Mouse (Mus musculus): Measurements from ENCODE around the gene Ireb2. TPM values are rescaled to one million over a fixed set of nuclear protein-coding genes. Genes with fewer than 3 reads are reported as not detected.

Ireb2 gene
- total and polyA plus RNA-seq, 2 experiments from 2014 or later, result 18.5 to 38.5 TPM

- DNase-seq (ENCODE audit: low spot score) (no peak), ATAC-seq (ENCODE audit: low FRiP score) (no peak)
- no peak overlapping the region for H3K27ac ChIP-seq (ENCODE audit: low read depth, low read length)
- no peaks in the 10 kb centered on the region for H3K27me3 ChIP-seq (ENCODE audit: insufficient read depth, low read length)
- TF ChIP-seq CTCF (IDR thresholded peaks at IDR 0.05), result no peak
- no peak overlapping the region for H3K9ac ChIP-seq (replicated peaks; ENCODE audit: low read length, poor library complexity, severe bottlenecking)
- H3K9me3 ChIP-seq (ENCODE audit: low read length), result no peaks in the 10 kb centered on the region
- 90% methylated on average over 1 of the region's 1 CpGs for WGBS
- no peak overlapping the region for H3K4me2 ChIP-seq (ENCODE audit: low read depth, low read length, poor library complexity, severe bottlenecking)
- H3K36me3 ChIP-seq (ENCODE audit: insufficient read depth, low read length), result no peaks in the 10 kb centered on the region
- no peak overlapping the region for H3K4me3 ChIP-seq (ENCODE audit: low read depth, low read length)
- no peaks in the 10 kb centered on the region for H3K4me1 ChIP-seq (ENCODE audit: insufficient read depth, low read length)
Measured at GRCm38 (mm10) chr9:54930741-54931140, 67.2 kb downstream of the Ireb2 start.

GRCm38 (mm10) chr9:54931765-54932164 is 68.2 kb downstream of the Ireb2 start:
- Histone ChIP-seq H3K27me3 (ENCODE audit: insufficient read depth, low read length) (no peaks in the 10 kb centered on the region), H3K4me1 (ENCODE audit: insufficient read depth, low read length) (no peaks in the 10 kb centered on the region), H3K4me2 (ENCODE audit: low read depth, low read length, poor library complexity, severe bottlenecking) (no peak overlapping the region), H3K27ac (ENCODE audit: low read depth, low read length) (no peak overlapping the region), H3K9ac (replicated peaks; ENCODE audit: low read length, poor library complexity, severe bottlenecking) (no peak overlapping the region), H3K9me3 (ENCODE audit: low read length) (no peaks in the 10 kb centered on the region), H3K36me3 (ENCODE audit: insufficient read depth, low read length) (no peaks in the 10 kb centered on the region), H3K4me3 (ENCODE audit: low read depth, low read length) (no peak overlapping the region)
- ATAC-seq (ENCODE audit: low FRiP score) (no peak), DNase-seq (ENCODE audit: low spot score) (no peak)
- TF ChIP-seq CTCF (IDR thresholded peaks at IDR 0.05), result no peak
- WGBS, result 0% methylated on average over 1 of the region's 1 CpGs

GRCm38 (mm10) chr9:54932379-54932778 is 68.8 kb downstream of the Ireb2 start:
- no peak for TF ChIP-seq CTCF (IDR thresholded peaks at IDR 0.05)
- WGBS, result 73% methylated on average over 2 of the region's 2 CpGs
- H3K9me3 ChIP-seq (ENCODE audit: low read length), result no peaks in the 10 kb centered on the region
- H3K36me3 ChIP-seq (ENCODE audit: insufficient read depth, low read length), result no peaks in the 10 kb centered on the region
- no peak overlapping the region for H3K27ac ChIP-seq (ENCODE audit: low read depth, low read length)
- H3K4me1 ChIP-seq (ENCODE audit: insufficient read depth, low read length), result no peaks in the 10 kb centered on the region
- DNase-seq (ENCODE audit: low spot score), result no peak
- no peaks in the 10 kb centered on the region for H3K27me3 ChIP-seq (ENCODE audit: insufficient read depth, low read length)
- no peak overlapping the region for H3K9ac ChIP-seq (replicated peaks; ENCODE audit: low read length, poor library complexity, severe bottlenecking)
- ATAC-seq (ENCODE audit: low FRiP score), result no peak
- H3K4me3 ChIP-seq (ENCODE audit: low read depth, low read length), result no peak overlapping the region
- H3K4me2 ChIP-seq (ENCODE audit: low read depth, low read length, poor library complexity, severe bottlenecking), result no peak overlapping the region

GRCm38 (mm10) chr9:54942071-54942470 is 78.5 kb downstream of the Ireb2 start:
- Histone ChIP-seq H3K27me3 (ENCODE audit: insufficient read depth, low read length) (no peaks in the 10 kb centered on the region), H3K36me3 (ENCODE audit: insufficient read depth, low read length) (peaks cover 3% of the 10 kb centered on the region; the same call in 1 of the 2 replicates), H3K9me3 (ENCODE audit: low read length) (no peaks in the 10 kb centered on the region), H3K4me1 (ENCODE audit: insufficient read depth, low read length) (no peaks in the 10 kb centered on the region), H3K27ac (ENCODE audit: low read depth, low read length) (no peak overlapping the region), H3K4me2 (ENCODE audit: low read depth, low read length, poor library complexity, severe bottlenecking) (no peak overlapping the region), H3K9ac (replicated peaks; ENCODE audit: low read length, poor library complexity, severe bottlenecking) (no peak overlapping the region), H3K4me3 (ENCODE audit: low read depth, low read length) (no peak overlapping the region)
- ATAC-seq (ENCODE audit: low FRiP score) (no peak), DNase-seq (ENCODE audit: low spot score) (no peak)
- TF ChIP-seq CTCF (IDR thresholded peaks at IDR 0.05), result no peak
- 93% methylated on average over 4 of the region's 4 CpGs for WGBS

- no peak overlapping the region for H3K27ac ChIP-seq (ENCODE audit: low read depth, low read length)
- 71% methylated on average over 2 of the region's 2 CpGs for WGBS
- DNase-seq (ENCODE audit: low spot score) (no peak), ATAC-seq (ENCODE audit: low FRiP score) (no peak)
- no peak overlapping the region for H3K4me2 ChIP-seq (ENCODE audit: low read depth, low read length, poor library complexity, severe bottlenecking)
- no peaks in the 10 kb centered on the region for H3K9me3 ChIP-seq (ENCODE audit: low read length)
- no peaks in the 10 kb centered on the region for H3K4me1 ChIP-seq (ENCODE audit: insufficient read depth, low read length)
- no peaks in the 10 kb centered on the region for H3K27me3 ChIP-seq (ENCODE audit: insufficient read depth, low read length)
- peaks cover 3% of the 10 kb centered on the region; the same call in 1 of the 2 replicates for H3K36me3 ChIP-seq (ENCODE audit: insufficient read depth, low read length)
- 0 out of 2 replicates have a peak, but pooled peaks have one; percentile 12 for TF ChIP-seq CTCF (IDR thresholded peaks at IDR 0.05)
- H3K9ac ChIP-seq (replicated peaks; ENCODE audit: low read length, poor library complexity, severe bottlenecking), result no peak overlapping the region
- no peak overlapping the region for H3K4me3 ChIP-seq (ENCODE audit: low read depth, low read length)
Measured at GRCm38 (mm10) chr9:54944467-54944866, 80.9 kb downstream of the Ireb2 start.

- whole genome bisulfite sequencing, result 75% methylated on average over 16 of the region's 16 CpGs
- Histone ChIP-seq H3K4me1 (ENCODE audit: insufficient read depth, low read length) (no peaks in the 10 kb centered on the region), H3K4me2 (ENCODE audit: low read depth, low read length, poor library complexity, severe bottlenecking) (no peak overlapping the region), H3K9me3 (ENCODE audit: low read length) (no peaks in the 10 kb centered on the region), H3K4me3 (ENCODE audit: low read depth, low read length) (no peak overlapping the region), H3K27me3 (ENCODE audit: insufficient read depth, low read length) (no peaks in the 10 kb centered on the region), H3K36me3 (ENCODE audit: insufficient read depth, low read length) (peaks cover 3% of the 10 kb centered on the region; the same call in 1 of the 2 replicates), H3K9ac (replicated peaks; ENCODE audit: low read length, poor library complexity, severe bottlenecking) (no peak overlapping the region), H3K27ac (ENCODE audit: low read depth, low read length) (no peak overlapping the region)
- DNase-seq (ENCODE audit: low spot score) (no peak), ATAC-seq (ENCODE audit: low FRiP score) (no peak)
- TF ChIP-seq CTCF (IDR thresholded peaks at IDR 0.05), result no peak
Measured at GRCm38 (mm10) chr9:54946256-54946655, 82.7 kb downstream of the Ireb2 start.
